8 mouse cellular contexts compared by ENCODE assay signal in genomic region chr1:136782261-136782660, GRCm38 (mm10).
DNase-seq lines count a peak whose midpoint lies in the region; ATAC-seq and TF ChIP-seq lines count a peak whose summit lies in the region.

No protein-coding gene starts in this region.

- H3K4me2 ChIP-seq in hindbrain, embryonic 14.5 days (replicated peaks): peak overlapping the region; percentile 68
- H3K4me2 ChIP-seq in lung, embryonic 14.5 days: peak overlapping the region; percentile 63
- peak overlapping the region; percentile 50 for H3K4me2 ChIP-seq in stomach, embryonic 14.5 days (replicated peaks; ENCODE audit: low read depth, low read length)

- TF ChIP-seq CTCF in lung, embryonic 14.5 days (IDR thresholded peaks at IDR 0.05; ENCODE audit: low read depth): no peak

- DNase-seq in layer of hippocampus, adult 9-11 months: peak; percentile 9
- DNase-seq in layer of hippocampus, postnatal 36 days: no peak
- DNase-seq in hindbrain, embryonic 14.5 days (ENCODE audit: low spot score): no peak
- peak; percentile 85 for DNase-seq in lung, embryonic 14.5 days
- no peak for DNase-seq in testis, postnatal 14 days (ENCODE audit: low spot score)
- DNase-seq in cerebellum, adult 11-12 months: no peak

- peaks cover 12% of the 10 kb centered on the region; the same call in 1 of the 2 replicates for H3K27me3 ChIP-seq in hindbrain, embryonic 14.5 days (ENCODE audit: control insufficient read depth, insufficient read depth, low read length)
- H3K27me3 ChIP-seq in lung, embryonic 14.5 days (ENCODE audit: insufficient read depth, low read length): no peaks in the 10 kb centered on the region
- no peaks in the 10 kb centered on the region for H3K27me3 ChIP-seq in stomach, embryonic 14.5 days (ENCODE audit: control insufficient read depth, insufficient read depth, low read length)

- peaks cover 20% of the 10 kb centered on the region for H3K4me1 ChIP-seq in hindbrain, embryonic 14.5 days (replicated peaks; ENCODE audit: control insufficient read depth, insufficient read depth, low read length)
- H3K4me1 ChIP-seq in lung, embryonic 14.5 days (ENCODE audit: insufficient read depth): no peaks in the 10 kb centered on the region
- peaks cover 7% of the 10 kb centered on the region; the same call in 1 of the 2 replicates for H3K4me1 ChIP-seq in stomach, embryonic 14.5 days (ENCODE audit: control insufficient read depth, insufficient read depth, low read length)

- H3K36me3 ChIP-seq in hindbrain, embryonic 14.5 days (replicated peaks; ENCODE audit: control insufficient read depth, insufficient read depth): no peaks in the 10 kb centered on the region
- no peaks in the 10 kb centered on the region for H3K36me3 ChIP-seq in lung, embryonic 14.5 days (ENCODE audit: insufficient read depth)
- no peaks in the 10 kb centered on the region for H3K36me3 ChIP-seq in stomach, embryonic 14.5 days (ENCODE audit: control insufficient read depth, insufficient read depth, low read length)

- H3K4me3 ChIP-seq in hindbrain, embryonic 14.5 days (replicated peaks; ENCODE audit: low read length): peak overlapping the region; percentile 30
- H3K4me3 ChIP-seq in lung, embryonic 14.5 days (ENCODE audit: low read depth, low read length): peak overlapping the region; percentile 27
- peak overlapping the region; percentile 20 for H3K4me3 ChIP-seq in stomach, embryonic 14.5 days (ENCODE audit: low read depth, low read length)

- H3K27ac ChIP-seq in hindbrain, embryonic 14.5 days: no peak overlapping the region
- no peak overlapping the region for H3K27ac ChIP-seq in lung, embryonic 14.5 days (ENCODE audit: low read depth)
- H3K27ac ChIP-seq in stomach, embryonic 14.5 days (ENCODE audit: low read length): no peak overlapping the region

- no peaks in the 10 kb centered on the region for H3K9me3 ChIP-seq in hindbrain, embryonic 14.5 days (ENCODE audit: control insufficient read depth, low read length)
- no peaks in the 10 kb centered on the region for H3K9me3 ChIP-seq in lung, embryonic 14.5 days (ENCODE audit: low read depth, low read length)
- no peaks in the 10 kb centered on the region for H3K9me3 ChIP-seq in stomach, embryonic 14.5 days (ENCODE audit: control insufficient read depth, low read depth, low read length)

- H3K9ac ChIP-seq in hindbrain, embryonic 14.5 days: 0 out of 2 replicates have a peak overlapping the region, but pooled peaks have one; percentile 17
- H3K9ac ChIP-seq in lung, embryonic 14.5 days: peak overlapping the region; percentile 28; the same call in 1 of the 2 replicates
- no peak overlapping the region for H3K9ac ChIP-seq in stomach, embryonic 14.5 days (replicated peaks; ENCODE audit: low read depth, low read length)

- WGBS in hindbrain, embryonic 14.5 days: 9% methylated on average over 10 of the region's 10 CpGs
- 5% methylated on average over 10 of the region's 10 CpGs for WGBS in lung, embryonic 14.5 days
- WGBS in stomach, embryonic 14.5 days: 6% methylated on average over 10 of the region's 10 CpGs

- ATAC-seq in hindbrain, embryonic 14.5 days (ENCODE audit: low FRiP score): 0 out of 2 replicates have a peak, but pooled peaks have one; percentile 46
- ATAC-seq in lung, embryonic 14.5 days (ENCODE audit: insufficient read depth): peak; percentile 82
- peak; percentile 53; the same call in 1 of the 2 replicates for ATAC-seq in stomach, embryonic 14.5 days (ENCODE audit: insufficient number of reproducible peaks, insufficient read depth, low FRiP score, low read depth)
- no peak for ATAC-seq in erythroid progenitor cell, adult 5-6 weeks (replicated peaks; ENCODE audit: low FRiP score, poor library complexity, severe bottlenecking)

Comparison
In these comparisons a context has a peak if more than half of its experiments do, and no peak if none do; other contexts are left out.
1. DNase-seq: peak in layer of hippocampus, adult 9-11 months (single experiment) and lung, embryonic 14.5 days (single experiment); none in layer of hippocampus, postnatal 36 days (0 of 2), hindbrain, embryonic 14.5 days (single experiment), testis, postnatal 14 days (single experiment) and cerebellum, adult 11-12 months (single experiment).
2. Peak in every context shown above with its lines, with median percentiles within 50 percentile points of each other: H3K4me2 ChIP-seq and H3K4me3 ChIP-seq.